Mouse (Mus musculus) limb, embryonic 12.5 days (tissue): Measurements from ENCODE around the gene Grifin. TPM values are rescaled to one million over a fixed set of nuclear protein-coding genes. Genes with fewer than 3 reads are reported as not detected.

Experiments used
- ATAC-seq: fragments of 200-750 bp; cut with Nextera tagmentation; 2 replicates; pipeline ENCODE4 v1.8.0; 2017; ENCODE audit warnings: low read depth, moderate TSS enrichment; ENCODE audit not compliant: insufficient number of reproducible peaks, insufficient read depth, low FRiP score, low TSS enrichment
- H3K27ac ChIP-seq: fragments of 300-500 bp; sonication (generic); 2 replicates; pipeline ENCODE4 v1.5.1; 2016; ENCODE audit warnings: mild to moderate bottlenecking, moderate library complexity
- H3K27me3 ChIP-seq: fragments of 300-500 bp; sonication (generic); 2 replicates; pipeline ENCODE4 v1.6.1; 2016; ENCODE audit warnings: mild to moderate bottlenecking, moderate library complexity
- H3K36me3 ChIP-seq: fragments of 300-500 bp; sonication (generic); 2 replicates; pipeline ENCODE4 v1.6.1; 2016; ENCODE audit warnings: mild to moderate bottlenecking, moderate library complexity
- H3K4me1 ChIP-seq: fragments of 300-500 bp; sonication (generic); replicated peaks from 2 replicates; pipeline ENCODE4 v1.6.1; 2016
- H3K4me2 ChIP-seq: fragments of 300-500 bp; sonication (generic); 2 replicates; pipeline ENCODE4 v1.6.1; 2016; ENCODE audit warnings: mild to moderate bottlenecking, moderate library complexity
- H3K4me3 ChIP-seq: fragments of 300-500 bp; sonication (generic); replicated peaks from 2 replicates; pipeline ENCODE4 v1.5.1; 2016; ENCODE audit warnings: mild to moderate bottlenecking
- H3K9ac ChIP-seq: fragments of 300-500 bp; sonication (generic); replicated peaks from 2 replicates; pipeline ENCODE4 v1.6.1; 2016; ENCODE audit warnings: mild to moderate bottlenecking, moderate library complexity
- H3K9me3 ChIP-seq: fragments of 300-500 bp; sonication (generic); 2 replicates; pipeline ENCODE4 v1.6.1; 2016; ENCODE audit warnings: mild to moderate bottlenecking, moderate library complexity
- WGBS: fragments of 180-500 bp; shearing (Covaris S2); methylation state at CpG from one replicate; pipeline ENCODE4 v1.1.7; 2016; 5-methylcytosine and 5-hydroxymethylcytosine counted together
- polyA plus RNA-seq: library from polyadenylated mRNA; unstranded; fragments of >200 nt; fragmentation: Nextera tagmentation; extraction: Ambion mirVana; gene quantifications from 2 replicates; pipeline ENCODE4 v1.2.1, GENCODE M21; 2016

The Grifin gene
- polyA plus RNA-seq, 1 experiment from 2014 or later = 0.36 TPM

DNA sequence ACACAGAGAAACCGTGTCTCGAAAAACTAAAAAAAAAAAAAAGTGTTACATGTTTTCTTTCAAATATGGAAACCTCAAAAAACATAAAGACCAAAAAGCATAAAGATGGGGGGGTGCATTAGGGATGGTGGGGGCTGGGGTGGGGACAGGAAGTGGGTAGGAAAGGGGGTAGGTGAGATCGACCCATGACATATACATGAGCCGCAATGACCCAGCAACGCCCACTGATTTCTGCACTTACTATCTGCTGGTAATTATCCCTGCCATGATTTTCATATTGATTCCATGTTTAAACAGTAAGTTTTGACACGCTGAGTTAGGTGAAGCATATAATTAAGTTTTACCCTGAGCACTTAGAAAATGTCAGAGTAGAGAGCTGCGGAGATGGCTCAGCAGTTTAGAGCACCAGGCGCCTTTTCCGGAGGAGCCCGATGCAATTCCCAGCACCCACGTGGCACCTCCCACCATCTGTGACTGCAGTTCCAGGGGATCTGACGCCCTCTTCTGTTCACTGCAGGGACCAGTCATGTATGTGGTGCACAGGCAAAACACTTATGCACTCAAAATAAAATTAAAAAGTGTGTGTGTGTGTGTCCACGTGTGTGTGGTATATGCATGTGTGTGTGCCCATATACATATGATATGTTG lies 5.5 kb upstream of the Grifin start:
- WGBS = 88% methylated on average over 13 of the region's 13 CpGs
- Histone ChIP-seq H3K9me3 (no peaks in the 10 kb centered on the region), H3K36me3 (no peaks in the 10 kb centered on the region), H3K4me3 (no peak overlapping the region), H3K27me3 (no peaks in the 10 kb centered on the region; the same call in 1 of the 2 replicates), H3K9ac (no peak overlapping the region), H3K27ac (no peak overlapping the region), H3K4me2 (no peak overlapping the region), H3K4me1 (peaks cover 21% of the 10 kb centered on the region; the same call in 1 of the 2 replicates)
- ATAC-seq = no peak

GRCm38 (mm10) chr5:140569032-140569595 lies 4.2 kb upstream of the Grifin start:
- Histone ChIP-seq H3K4me2 (no peak overlapping the region), H3K4me1 (peaks cover 27% of the 10 kb centered on the region), H3K27ac (no peak overlapping the region), H3K27me3 (no peaks in the 10 kb centered on the region; the same call in 1 of the 2 replicates), H3K9me3 (no peaks in the 10 kb centered on the region), H3K4me3 (no peak overlapping the region), H3K36me3 (no peaks in the 10 kb centered on the region), H3K9ac (no peak overlapping the region)
- ATAC-seq = no peak
- 79% methylated on average over 16 of the region's 16 CpGs for WGBS

- Histone ChIP-seq H3K36me3 (no peaks in the 10 kb centered on the region), H3K9me3 (no peaks in the 10 kb centered on the region), H3K27ac (0 out of 2 replicates have a peak overlapping the region, but pooled peaks have one; percentile 53), H3K4me3 (no peak overlapping the region), H3K27me3 (no peaks in the 10 kb centered on the region; the same call in 1 of the 2 replicates), H3K4me1 (peaks cover 28% of the 10 kb centered on the region), H3K4me2 (no peak overlapping the region), H3K9ac (no peak overlapping the region; the same call in 1 of the 2 replicates)
- 25% methylated on average over 10 of the region's 10 CpGs for WGBS
- no peak; the same call in 1 of the 2 replicates for ATAC-seq
These were observed 3.6 kb upstream of the Grifin start for GRCm38 (mm10) chr5:140568321-140568970.

GRCm38 (mm10) chr5:140567751-140568150 lies 2.9 kb upstream of the Grifin start:
- Histone ChIP-seq H3K27me3 (no peaks in the 10 kb centered on the region; the same call in 1 of the 2 replicates), H3K9ac (no peak overlapping the region), H3K4me3 (no peak overlapping the region), H3K9me3 (no peaks in the 10 kb centered on the region), H3K27ac (no peak overlapping the region), H3K36me3 (no peaks in the 10 kb centered on the region), H3K4me1 (peaks cover 35% of the 10 kb centered on the region), H3K4me2 (no peak overlapping the region; the same call in 1 of the 2 replicates)
- WGBS = 88% methylated on average over 5 of the region's 5 CpGs
- ATAC-seq = no peak

- no peak overlapping the region for H3K27ac ChIP-seq
- peaks cover 35% of the 10 kb centered on the region for H3K4me1 ChIP-seq
- H3K27me3 ChIP-seq = no peaks in the 10 kb centered on the region; the same call in 1 of the 2 replicates
- no peaks in the 10 kb centered on the region for H3K9me3 ChIP-seq
- no peak overlapping the region for H3K9ac ChIP-seq
- ATAC-seq = no peak
- no peaks in the 10 kb centered on the region for H3K36me3 ChIP-seq
- no peak overlapping the region for H3K4me3 ChIP-seq
- WGBS = 55% methylated on average over 11 of the region's 11 CpGs
- H3K4me2 ChIP-seq = no peak overlapping the region; the same call in 1 of the 2 replicates
These were observed 2.5 kb upstream of the Grifin start for GRCm38 (mm10) chr5:140567321-140567720.

- no peak for ATAC-seq
- Histone ChIP-seq H3K36me3 (no peaks in the 10 kb centered on the region), H3K27me3 (no peaks in the 10 kb centered on the region; the same call in 1 of the 2 replicates), H3K27ac (no peak overlapping the region), H3K9ac (no peak overlapping the region), H3K4me2 (no peak overlapping the region), H3K4me3 (no peak overlapping the region), H3K9me3 (no peaks in the 10 kb centered on the region), H3K4me1 (peaks cover 35% of the 10 kb centered on the region)
- WGBS = 65% methylated on average over 4 of the region's 4 CpGs
These were observed 1.4 kb upstream of the Grifin start for GRCm38 (mm10) chr5:140566271-140566670.

DNA sequence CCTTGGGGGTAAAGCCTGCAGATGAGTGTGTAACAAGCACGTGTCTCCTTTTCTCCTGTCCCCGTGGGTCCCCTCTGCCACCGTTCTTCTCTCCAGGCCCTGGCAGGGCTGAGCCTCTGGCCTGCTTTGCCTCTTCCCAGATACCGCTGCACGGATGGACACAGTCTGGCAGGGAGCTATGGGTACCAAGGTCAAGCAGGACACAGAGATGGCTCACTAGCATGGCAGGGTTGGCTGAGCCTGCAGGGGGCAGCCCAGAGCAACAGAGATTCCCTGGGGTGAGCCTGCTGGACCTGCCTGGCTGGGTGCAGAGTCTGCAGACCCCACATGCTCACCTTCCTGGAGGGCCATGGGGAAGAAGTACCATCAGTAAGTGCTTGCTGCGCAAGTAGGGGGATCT lies 985 bp upstream of the Grifin start:
- no peaks in the 10 kb centered on the region; the same call in 1 of the 2 replicates for H3K27me3 ChIP-seq
- no peaks in the 10 kb centered on the region for H3K9me3 ChIP-seq
- no peak overlapping the region for H3K27ac ChIP-seq
- 76% methylated on average over 6 of the region's 6 CpGs for WGBS
- H3K4me2 ChIP-seq = no peak overlapping the region
- H3K4me1 ChIP-seq = peaks cover 35% of the 10 kb centered on the region
- H3K4me3 ChIP-seq = no peak overlapping the region
- no peak overlapping the region for H3K9ac ChIP-seq
- no peaks in the 10 kb centered on the region for H3K36me3 ChIP-seq
- no peak for ATAC-seq

GRCm38 (mm10) chr5:140565451-140565850 lies 580 bp upstream of the Grifin start:
- no peaks in the 10 kb centered on the region; the same call in 1 of the 2 replicates for H3K27me3 ChIP-seq
- H3K9ac ChIP-seq = no peak overlapping the region
- WGBS = 55% methylated on average over 5 of the region's 5 CpGs
- H3K4me3 ChIP-seq = no peak overlapping the region
- no peak; the same call in 1 of the 2 replicates for ATAC-seq
- H3K9me3 ChIP-seq = no peaks in the 10 kb centered on the region
- no peak overlapping the region for H3K27ac ChIP-seq
- H3K4me1 ChIP-seq = peaks cover 35% of the 10 kb centered on the region
- no peaks in the 10 kb centered on the region for H3K36me3 ChIP-seq
- H3K4me2 ChIP-seq = no peak overlapping the region

- Histone ChIP-seq H3K4me2 (no peak overlapping the region), H3K27me3 (no peaks in the 10 kb centered on the region; the same call in 1 of the 2 replicates), H3K36me3 (no peaks in the 10 kb centered on the region), H3K9me3 (no peaks in the 10 kb centered on the region), H3K4me1 (peaks cover 24% of the 10 kb centered on the region), H3K9ac (no peak overlapping the region), H3K27ac (no peak overlapping the region; the same call in 1 of the 2 replicates), H3K4me3 (no peak overlapping the region)
- ATAC-seq = no peak
- WGBS = 77% methylated on average over 9 of the region's 9 CpGs
These were observed 2.3 kb downstream of the Grifin start for GRCm38 (mm10) chr5:140562601-140563000.

- H3K4me2 ChIP-seq = no peak overlapping the region
- H3K4me1 ChIP-seq = no peaks in the 10 kb centered on the region
- H3K27me3 ChIP-seq = no peaks in the 10 kb centered on the region
- H3K9ac ChIP-seq = no peak overlapping the region
- no peaks in the 10 kb centered on the region for H3K9me3 ChIP-seq
- 56% methylated on average over 3 of the region's 3 CpGs for WGBS
- no peaks in the 10 kb centered on the region for H3K36me3 ChIP-seq
- ATAC-seq = no peak
- no peak overlapping the region for H3K4me3 ChIP-seq
- no peak overlapping the region for H3K27ac ChIP-seq
These were observed 8.0 kb downstream of the Grifin start for GRCm38 (mm10) chr5:140556859-140557258.

DNA sequence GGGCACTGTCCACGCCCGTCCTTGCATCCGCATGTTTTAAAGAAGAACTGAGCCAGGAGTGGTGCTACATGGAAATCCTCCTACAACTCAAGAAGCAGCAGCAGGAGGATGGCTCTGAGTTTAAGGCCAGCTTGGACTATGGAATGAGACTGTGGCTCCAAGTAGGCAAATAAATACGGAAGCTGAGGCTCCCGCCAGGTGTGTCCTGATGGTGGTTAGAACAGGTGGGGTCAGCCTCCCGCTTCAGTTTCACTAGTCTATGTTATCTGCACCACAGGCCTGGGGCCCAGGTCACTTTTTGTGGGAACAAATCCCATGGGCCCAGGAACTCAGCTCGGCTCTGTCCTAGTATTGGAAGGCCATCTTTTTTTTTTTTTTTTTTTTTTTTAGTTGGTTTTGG lies 11.2 kb downstream of the Grifin start:
- WGBS = 90% methylated on average over 7 of the region's 7 CpGs
- H3K9ac ChIP-seq = no peak overlapping the region
- 0 out of 2 replicates have a peak, but pooled peaks cover 2% of the 10 kb centered on the region for H3K4me1 ChIP-seq
- H3K4me2 ChIP-seq = no peak overlapping the region
- no peak overlapping the region for H3K4me3 ChIP-seq
- no peak overlapping the region for H3K27ac ChIP-seq
- H3K9me3 ChIP-seq = no peaks in the 10 kb centered on the region
- no peaks in the 10 kb centered on the region for H3K27me3 ChIP-seq
- ATAC-seq = no peak
- H3K36me3 ChIP-seq = no peaks in the 10 kb centered on the region
